Mouse (Mus musculus) heart, adult 9 months (tissue): ENCODE data around the gene Ch25h.

Experiments used
- DNase-seq, 2 experiments: peaks; one replicate each; pipeline ENCODE4 v3.0.0; 2022; ENCODE audit warnings: low spot score in 2 of 2

Gene Ch25h

DNA sequence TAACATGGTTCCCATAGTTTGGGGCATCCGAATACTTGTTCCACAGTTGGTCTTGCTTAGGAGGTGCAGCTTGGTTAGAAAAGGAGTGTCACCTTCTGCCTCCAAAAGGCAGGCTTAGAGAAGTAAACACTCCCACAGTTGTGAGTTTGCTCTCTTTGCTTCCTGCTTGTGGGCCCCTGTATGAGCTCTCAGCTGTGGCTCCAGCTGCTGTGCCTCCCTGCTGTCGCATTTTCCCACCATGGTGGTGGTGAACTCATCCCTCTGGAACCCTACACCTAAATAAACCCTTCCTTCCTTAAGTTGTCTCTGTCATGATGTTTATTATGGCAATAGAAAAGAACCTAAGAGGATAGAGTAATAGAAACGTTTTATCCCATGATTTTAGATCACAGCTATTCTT, 6.2 kb downstream of the Ch25h start:
- DNase-seq, result no peak

GRCm38 (mm10) chr19:34468216-34468615, 6.7 kb downstream of the Ch25h start:
- DNase-seq, result no peak

- DNase-seq, result no peak
Observed at GRCm38 (mm10) chr19:34464453-34464852, 10.5 kb downstream of the Ch25h start.

DNA sequence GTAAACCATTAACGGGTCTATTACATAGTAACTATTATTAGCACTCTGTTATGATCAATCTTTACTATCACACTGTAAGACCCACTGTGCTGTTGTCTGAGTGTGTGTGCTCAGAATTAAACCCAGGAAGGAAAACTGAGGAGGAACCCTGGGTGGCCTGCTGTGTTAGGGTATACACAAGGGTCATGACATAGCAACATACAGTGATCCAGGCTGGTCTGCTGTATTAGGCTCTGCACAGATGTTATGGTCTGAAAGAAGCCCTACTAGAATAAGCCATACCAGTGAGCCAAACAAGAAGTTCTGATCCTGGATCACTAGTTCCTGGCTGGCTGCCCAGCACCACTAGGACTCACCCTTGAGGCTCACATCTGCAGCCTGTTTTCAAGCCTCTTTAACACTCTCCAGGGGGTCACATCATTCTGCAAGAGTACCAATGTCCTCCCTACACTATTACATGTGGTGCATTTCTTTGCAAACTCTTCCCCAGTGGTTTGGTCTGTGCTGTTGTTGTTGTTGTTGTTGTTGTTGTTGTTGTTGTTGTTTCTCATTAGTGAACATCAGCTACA, 13.4 kb downstream of the Ch25h start:
- DNase-seq, result no peak

DNA sequence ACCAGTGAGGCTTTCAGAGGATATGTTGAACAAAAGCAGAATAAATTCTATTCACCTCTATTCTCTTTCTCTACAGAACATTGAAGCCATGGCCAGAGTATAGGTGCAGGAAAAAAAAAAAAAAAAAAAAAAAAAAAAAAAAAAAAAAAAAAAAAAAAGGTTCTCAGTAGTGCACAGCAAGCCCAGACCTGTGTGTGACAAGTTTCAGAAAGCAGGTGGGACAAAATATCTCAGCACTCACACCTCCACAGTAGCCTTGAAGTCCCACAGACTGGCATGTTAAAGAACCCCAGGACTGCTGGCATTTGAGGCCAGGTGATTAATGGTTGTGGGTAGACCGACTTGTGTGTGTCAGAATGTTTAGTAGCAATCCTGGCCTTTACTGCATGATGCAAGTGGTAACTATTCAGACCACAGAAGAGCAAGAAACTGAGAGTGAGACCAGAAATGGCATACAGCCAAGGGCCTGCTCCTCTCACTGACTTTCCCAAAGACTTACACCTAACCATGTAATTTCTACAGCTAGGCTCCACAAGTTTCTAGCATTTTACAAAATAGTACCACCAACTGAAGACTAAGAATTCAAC, 24.1 kb downstream of the Ch25h start:
- DNase-seq, result no peak

- DNase-seq, result no peak
Observed at GRCm38 (mm10) chr19:34448851-34449250, 26.1 kb downstream of the Ch25h start.

GRCm38 (mm10) chr19:34445410-34446012, 29.5 kb downstream of the Ch25h start:
- DNase-seq, result peak; percentile 67 to 71

DNA sequence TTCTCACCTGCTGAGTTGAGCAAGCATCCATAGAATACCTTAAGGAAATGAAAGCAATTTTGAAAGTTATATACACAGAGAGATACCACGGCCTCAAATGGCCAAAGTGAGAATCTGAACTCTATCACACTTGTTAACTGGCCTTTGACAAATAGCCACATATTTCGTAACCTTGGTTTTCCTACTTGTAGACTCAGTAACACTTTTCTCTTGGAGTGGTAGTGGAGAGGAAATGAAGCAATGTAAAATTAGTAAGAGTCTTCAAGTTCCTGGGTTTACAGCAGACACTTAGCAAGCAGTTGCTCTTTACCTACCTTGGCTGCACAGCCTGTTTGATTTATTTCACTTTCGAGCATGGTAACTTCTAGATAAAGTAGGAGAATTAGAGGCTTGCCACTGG, 30.2 kb downstream of the Ch25h start:
- no peak for DNase-seq

GRCm38 (mm10) chr19:34441979-34442378, 33.0 kb downstream of the Ch25h start:
- peak; percentile 67 to 71 for DNase-seq

- peak; percentile 17 to 30 for DNase-seq
Observed at GRCm38 (mm10) chr19:34435197-34435611, 39.8 kb downstream of the Ch25h start.

GRCm38 (mm10) chr19:34431314-34431713, 43.6 kb downstream of the Ch25h start:
- DNase-seq, result no peak

DNA sequence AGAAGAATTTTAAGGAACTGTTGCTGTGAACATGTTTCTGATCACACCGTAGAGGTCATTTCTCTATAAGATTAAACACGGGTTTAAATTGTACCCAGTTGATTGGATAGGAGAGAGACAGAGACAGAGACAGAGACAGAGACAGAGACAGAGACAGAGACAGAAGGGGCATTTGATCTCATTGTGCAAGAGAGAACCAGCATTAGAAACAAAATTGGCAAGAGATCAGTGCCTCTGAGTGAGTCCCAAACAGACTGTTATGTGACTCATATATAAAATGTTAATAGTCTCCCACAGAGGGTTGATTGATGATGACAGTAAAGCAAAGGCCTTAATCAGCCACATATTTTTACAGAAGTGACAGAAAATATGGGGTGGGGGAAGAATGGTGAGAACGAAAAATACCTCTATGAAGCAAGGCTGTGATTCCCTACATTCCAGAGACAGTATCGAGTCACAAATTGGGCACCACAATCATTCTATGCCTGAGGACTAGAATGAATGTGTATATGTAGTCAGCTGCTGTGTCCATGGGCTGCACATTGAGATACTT, 51.1 kb downstream of the Ch25h start:
- no peak for DNase-seq
